Mouse (Mus musculus): ENCODE data around the gene Man1a. TPM values are rescaled to one million over a fixed set of nuclear protein-coding genes. Genes with fewer than 3 reads are reported as not detected.

Man1a gene
- polyA plus RNA-seq, 1 experiment from 2014 or later, result 12.0 TPM

DNA sequence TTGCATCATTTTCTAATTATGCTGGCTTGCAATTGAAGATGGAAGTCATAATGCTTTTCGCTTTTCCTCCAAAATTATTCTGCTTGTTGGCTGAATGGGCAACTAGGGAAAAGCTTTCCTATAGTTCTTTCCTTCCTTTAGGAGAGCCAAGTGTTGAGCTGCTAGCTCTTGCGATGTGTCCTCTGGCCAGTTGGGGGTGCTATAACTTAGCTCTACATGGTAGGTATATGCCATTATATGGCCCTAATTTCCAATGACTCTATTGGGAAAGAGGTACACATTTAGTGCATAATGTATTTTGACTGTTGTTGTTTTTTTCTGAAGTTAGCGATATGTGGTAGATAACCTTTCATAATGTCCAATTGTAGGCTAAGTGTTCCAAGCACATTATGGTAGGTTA, 217.2 kb downstream of the Man1a start:
- H3K27ac ChIP-seq (replicated peaks), result no peak overlapping the region
- 53% methylated on average over 3 of the region's 3 CpGs for WGBS (ENCODE audit: insufficient replicate concordance)

More for the DNA sequence above, 217.2 kb downstream of the Man1a start:
- Histone ChIP-seq H3K36me3 (replicated peaks) (no peaks in the 10 kb centered on the region), H3K9me3 (replicated peaks) (no peaks in the 10 kb centered on the region), H3K27me3 (no peaks in the 10 kb centered on the region), H3K4me1 (replicated peaks) (no peaks in the 10 kb centered on the region), H3K4me3 (replicated peaks) (no peak overlapping the region), H3K9ac (no peak overlapping the region), H3K4me2 (no peak overlapping the region)
- ATAC-seq (ENCODE audit: insufficient read depth), result no peak

Measured in liver, embryonic 15.5 days (tissue).